20 mouse cellular contexts compared by ENCODE assay signal in the genomic region with DNA sequence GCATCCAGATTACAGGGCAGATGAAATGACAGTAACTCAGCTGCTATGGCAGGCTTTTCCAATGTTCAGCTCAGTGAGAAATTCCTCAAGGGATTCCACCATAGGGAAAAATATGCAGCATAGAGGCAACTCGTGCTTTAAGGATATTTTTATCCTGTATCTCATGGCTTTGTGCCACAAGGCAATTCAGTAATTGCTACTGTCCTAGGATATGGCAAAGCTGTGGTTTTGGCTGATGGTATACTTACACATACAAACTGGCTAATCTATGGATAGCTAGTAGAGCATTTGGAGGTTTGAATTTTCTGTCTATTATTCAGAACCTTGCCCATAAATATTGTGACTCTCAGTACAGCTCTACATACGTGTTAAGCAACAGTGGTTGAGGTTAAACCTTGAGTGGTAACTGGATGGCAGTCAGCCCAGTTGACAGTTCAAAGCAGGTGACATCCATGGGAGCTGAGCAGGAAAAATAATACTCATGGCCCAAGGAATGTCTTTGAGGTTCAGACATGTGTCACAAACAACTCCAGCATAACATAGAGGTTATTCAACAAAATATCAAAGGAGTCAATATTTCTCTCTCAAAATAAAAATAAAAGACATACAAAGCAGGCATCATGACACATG.
DNase-seq lines count a peak whose midpoint lies in the region; ATAC-seq and TF ChIP-seq lines count a peak whose summit lies in the region.
"Had no signal": no experiment of that assay in that cellular context is flagged by ENCODE, and none has a peak within 500 bp of the region (broad histone marks: within the 10 kb centered on the region; RNA-seq: fewer than 3 reads in every experiment).

No protein-coding gene starts in this region.

- H3K4me3 ChIP-seq in embryonic facial prominence, embryonic 14.5 days (ENCODE audit: low read depth, low read length), result no peak overlapping the region
- H3K4me3 ChIP-seq in embryonic facial prominence, embryonic 10.5 days, result no peak overlapping the region
- H3K4me3 ChIP-seq in kidney, postnatal 0 days (replicated peaks; ENCODE audit: low read depth, low read length), result no peak overlapping the region
- no peak overlapping the region for H3K4me3 ChIP-seq in midbrain, postnatal 0 days (ENCODE audit: low read depth, low read length)
- no peak overlapping the region for H3K4me3 ChIP-seq in midbrain, embryonic 15.5 days
- H3K4me3 ChIP-seq: forebrain, embryonic 13.5 days; heart, embryonic 15.5 days; midbrain, embryonic 12.5 days; stomach, embryonic 15.5 days had no signal

- DNase-seq in embryonic facial prominence, embryonic 14.5 days (ENCODE audit: low spot score), result peak; percentile 65
- DNase-seq in embryonic facial prominence, embryonic 10.5 days (ENCODE audit: low spot score), result no peak
- peak; percentile 2 for DNase-seq in kidney, postnatal 0 days (ENCODE audit: low spot score)
- DNase-seq in kidney, adult 18-20 months, result no peak
- DNase-seq in midbrain, postnatal 0 days (ENCODE audit: low spot score), result no peak
- DNase-seq in frontal cortex, postnatal 14 days (ENCODE audit: low spot score in 2 of 2), result no peak
- DNase-seq: cerebellum, adult 8-10 months; kidney, postnatal 10 days; left cerebral cortex, postnatal 4 days; thymus, adult 2 months had no signal

- H3K27me3 ChIP-seq in embryonic facial prominence, embryonic 14.5 days (replicated peaks; ENCODE audit: control insufficient read depth, insufficient read depth, low read length), result no peaks in the 10 kb centered on the region
- H3K27me3 ChIP-seq in embryonic facial prominence, embryonic 10.5 days (replicated peaks; ENCODE audit: low read depth, poor library complexity, severe bottlenecking), result no peaks in the 10 kb centered on the region
- H3K27me3 ChIP-seq in kidney, postnatal 0 days (ENCODE audit: insufficient read depth, low read length), result no peaks in the 10 kb centered on the region
- H3K27me3 ChIP-seq in midbrain, postnatal 0 days (ENCODE audit: insufficient read depth, low read length), result no peaks in the 10 kb centered on the region
- H3K27me3 ChIP-seq in midbrain, embryonic 15.5 days (replicated peaks), result no peaks in the 10 kb centered on the region
- H3K27me3 ChIP-seq: forebrain, embryonic 13.5 days; heart, embryonic 15.5 days; midbrain, embryonic 12.5 days; Patski; stomach, embryonic 15.5 days had no signal

- H3K9ac ChIP-seq in embryonic facial prominence, embryonic 14.5 days (ENCODE audit: low read depth, low read length), result no peak overlapping the region
- no peak overlapping the region for H3K9ac ChIP-seq in kidney, postnatal 0 days (ENCODE audit: low read depth, low read length)
- H3K9ac ChIP-seq in midbrain, postnatal 0 days (replicated peaks; ENCODE audit: low read length, poor library complexity, severe bottlenecking), result no peak overlapping the region
- H3K9ac ChIP-seq in midbrain, embryonic 15.5 days, result no peak overlapping the region
- H3K9ac ChIP-seq: forebrain, embryonic 13.5 days; heart, embryonic 15.5 days; liver, embryonic 14.5 days; midbrain, embryonic 12.5 days; stomach, embryonic 15.5 days had no signal

- no peak overlapping the region for H3K4me2 ChIP-seq in embryonic facial prominence, embryonic 14.5 days (ENCODE audit: low read depth, low read length)
- H3K4me2 ChIP-seq in kidney, postnatal 0 days (ENCODE audit: low read length), result no peak overlapping the region
- no peak overlapping the region for H3K4me2 ChIP-seq in midbrain, postnatal 0 days (ENCODE audit: low read depth, low read length, poor library complexity, severe bottlenecking)
- H3K4me2 ChIP-seq in midbrain, embryonic 15.5 days, result no peak overlapping the region
- H3K4me2 ChIP-seq: forebrain, embryonic 13.5 days; heart, embryonic 15.5 days; midbrain, embryonic 12.5 days; stomach, embryonic 15.5 days had no signal

- H3K9me3 ChIP-seq in embryonic facial prominence, embryonic 14.5 days (ENCODE audit: control insufficient read depth, low read length), result no peaks in the 10 kb centered on the region
- no peaks in the 10 kb centered on the region for H3K9me3 ChIP-seq in embryonic facial prominence, embryonic 10.5 days
- no peaks in the 10 kb centered on the region for H3K9me3 ChIP-seq in kidney, postnatal 0 days (replicated peaks; ENCODE audit: low read length)
- no peaks in the 10 kb centered on the region for H3K9me3 ChIP-seq in midbrain, postnatal 0 days (ENCODE audit: low read length)
- no peaks in the 10 kb centered on the region for H3K9me3 ChIP-seq in midbrain, embryonic 15.5 days
- H3K9me3 ChIP-seq: forebrain, embryonic 13.5 days; heart, embryonic 15.5 days; midbrain, embryonic 12.5 days; stomach, embryonic 15.5 days had no signal

- ATAC-seq in embryonic facial prominence, embryonic 14.5 days (ENCODE audit: low read depth), result 0 out of 2 replicates have a peak, but pooled peaks have one; percentile 26
- ATAC-seq in kidney, postnatal 0 days (replicated peaks; ENCODE audit: low FRiP score, low read depth), result no peak
- peak; percentile 44; the same call in 1 of the 2 replicates for ATAC-seq in midbrain, postnatal 0 days (ENCODE audit: low FRiP score)
- ATAC-seq in midbrain, embryonic 15.5 days (replicated peaks), result no peak; the same call in 1 of the 2 replicates
- ATAC-seq: activated CD4-positive, CD25-positive, alpha-beta regulatory T cell, adult 4 months; forebrain, embryonic 13.5 days; hindbrain, embryonic 16.5 days; intestine, postnatal 0 days; Patski had no signal

- H3K4me1 ChIP-seq in embryonic facial prominence, embryonic 14.5 days (ENCODE audit: control insufficient read depth, insufficient read depth, low read length), result no peaks in the 10 kb centered on the region
- H3K4me1 ChIP-seq in embryonic facial prominence, embryonic 10.5 days, result no peaks in the 10 kb centered on the region
- H3K4me1 ChIP-seq in kidney, postnatal 0 days (replicated peaks; ENCODE audit: insufficient read depth, low read length), result no peaks in the 10 kb centered on the region
- no peaks in the 10 kb centered on the region for H3K4me1 ChIP-seq in midbrain, postnatal 0 days (ENCODE audit: insufficient read depth, low read length)
- no peaks in the 10 kb centered on the region for H3K4me1 ChIP-seq in midbrain, embryonic 15.5 days
- H3K4me1 ChIP-seq: forebrain, embryonic 13.5 days; midbrain, embryonic 12.5 days; stomach, embryonic 15.5 days had no signal

- no peak overlapping the region for H3K27ac ChIP-seq in embryonic facial prominence, embryonic 14.5 days (replicated peaks; ENCODE audit: low read depth, low read length)
- H3K27ac ChIP-seq in embryonic facial prominence, embryonic 10.5 days (replicated peaks), result no peak overlapping the region
- no peak overlapping the region for H3K27ac ChIP-seq in kidney, postnatal 0 days
- no peak overlapping the region for H3K27ac ChIP-seq in midbrain, postnatal 0 days (ENCODE audit: low read depth, low read length)
- H3K27ac ChIP-seq in midbrain, embryonic 15.5 days, result no peak overlapping the region
- H3K27ac ChIP-seq: forebrain, embryonic 13.5 days; heart, embryonic 15.5 days; liver, embryonic 14.5 days; midbrain, embryonic 12.5 days; stomach, embryonic 15.5 days had no signal

- 33% methylated on average over 2 of the region's 2 CpGs for WGBS in embryonic facial prominence, embryonic 14.5 days
- WGBS in embryonic facial prominence, embryonic 10.5 days, result 58% methylated on average over 2 of the region's 2 CpGs
- 40% methylated on average over 2 of the region's 2 CpGs for WGBS in kidney, postnatal 0 days
- WGBS in midbrain, postnatal 0 days, result 38% methylated on average over 2 of the region's 2 CpGs
- 41% methylated on average over 2 of the region's 2 CpGs for WGBS in midbrain, embryonic 15.5 days

- no peaks in the 10 kb centered on the region for H3K36me3 ChIP-seq in embryonic facial prominence, embryonic 14.5 days (ENCODE audit: control insufficient read depth, insufficient read depth, low read length)
- H3K36me3 ChIP-seq in embryonic facial prominence, embryonic 10.5 days (replicated peaks), result no peaks in the 10 kb centered on the region
- no peaks in the 10 kb centered on the region for H3K36me3 ChIP-seq in kidney, postnatal 0 days (ENCODE audit: insufficient read depth, low read length)
- H3K36me3 ChIP-seq in midbrain, postnatal 0 days (ENCODE audit: insufficient read depth, low read length), result no peaks in the 10 kb centered on the region
- no peaks in the 10 kb centered on the region for H3K36me3 ChIP-seq in midbrain, embryonic 15.5 days (replicated peaks)
- H3K36me3 ChIP-seq: heart, embryonic 15.5 days; midbrain, embryonic 12.5 days; stomach, embryonic 15.5 days had no signal

- no peak for TF ChIP-seq CTCF in kidney, postnatal 0 days (IDR thresholded peaks at IDR 0.05; ENCODE audit: low read depth)
- TF ChIP-seq CTCF in midbrain, postnatal 0 days (IDR thresholded peaks at IDR 0.05), result no peak

Comparison
In these comparisons a context has a peak if more than half of its experiments do, and no peak if none do; other contexts are left out.
1. ATAC-seq: peak in embryonic facial prominence, embryonic 14.5 days (single experiment) and midbrain, postnatal 0 days (single experiment); none in kidney, postnatal 0 days (single experiment) and midbrain, embryonic 15.5 days (single experiment).
2. DNase-seq: peak in embryonic facial prominence, embryonic 14.5 days (single experiment) and kidney, postnatal 0 days (single experiment); none in embryonic facial prominence, embryonic 10.5 days (single experiment), kidney, adult 18-20 months (single experiment), midbrain, postnatal 0 days (single experiment) and frontal cortex, postnatal 14 days (0 of 2).